Mouse (Mus musculus): ENCODE measurements around the gene Coa3. TPM values are rescaled to one million over a fixed set of nuclear protein-coding genes. Genes with fewer than 3 reads are reported as not detected.

The Coa3 gene
- polyA plus RNA-seq, 1 experiment from 2014 or later: 260 TPM

DNA sequence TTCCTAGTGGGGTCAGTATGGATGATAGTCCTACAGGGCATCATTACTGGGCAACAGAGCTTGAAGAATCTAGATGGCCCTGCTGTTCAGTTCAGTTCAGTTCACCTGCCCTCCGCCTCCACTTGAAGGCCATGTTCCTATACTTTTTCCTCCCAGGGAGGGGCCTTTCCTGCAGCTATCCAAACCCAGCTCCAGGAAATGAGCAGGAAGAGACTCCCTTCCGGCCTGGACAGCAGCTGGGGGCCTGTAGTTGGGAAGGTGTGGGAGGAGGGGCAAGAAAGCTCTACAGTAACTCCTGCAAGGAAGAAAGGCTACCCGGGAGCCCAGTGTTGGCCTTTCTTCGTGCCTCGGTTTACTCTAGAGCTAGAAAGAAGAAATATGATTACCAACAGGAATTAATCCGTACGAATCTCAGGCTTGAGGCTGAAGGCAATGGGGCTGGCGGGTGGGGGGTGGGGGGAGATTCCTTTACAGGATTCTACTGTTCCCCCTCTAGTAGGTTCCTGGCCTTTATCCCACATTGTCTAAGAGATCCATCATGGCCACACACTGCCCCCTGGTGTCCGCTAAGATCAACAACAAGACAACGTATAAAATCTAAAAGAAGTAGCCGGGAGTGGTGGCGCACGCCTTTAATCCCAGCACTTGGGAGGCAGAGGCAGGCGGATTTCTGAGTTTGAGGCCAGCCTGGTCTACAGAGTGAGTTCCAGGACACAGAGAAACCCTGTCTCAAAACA is 30.5 kb downstream of the Coa3 start:
- no peaks in the 10 kb centered on the region for H3K9me3 ChIP-seq (replicated peaks; ENCODE audit: control insufficient read depth, low read length)
- no peaks in the 10 kb centered on the region for H3K4me1 ChIP-seq (ENCODE audit: control insufficient read depth, insufficient read depth, low read length)
- H3K4me2 ChIP-seq (ENCODE audit: low read length): no peak overlapping the region
- DNase-seq (ENCODE audit: low spot score) (peak; percentile 70), ATAC-seq (no peak)
- no peak overlapping the region for H3K9ac ChIP-seq (ENCODE audit: low read length)
- H3K27ac ChIP-seq (ENCODE audit: low read depth, low read length): no peak overlapping the region
- H3K27me3 ChIP-seq (replicated peaks; ENCODE audit: control insufficient read depth, insufficient read depth, low read length): peaks cover 36% of the 10 kb centered on the region
- no peak overlapping the region for H3K4me3 ChIP-seq (ENCODE audit: low read depth, low read length)
- 40% methylated on average over 14 of the region's 14 CpGs for WGBS
- H3K36me3 ChIP-seq (ENCODE audit: control insufficient read depth, insufficient read depth, low read length): no peaks in the 10 kb centered on the region

DNA sequence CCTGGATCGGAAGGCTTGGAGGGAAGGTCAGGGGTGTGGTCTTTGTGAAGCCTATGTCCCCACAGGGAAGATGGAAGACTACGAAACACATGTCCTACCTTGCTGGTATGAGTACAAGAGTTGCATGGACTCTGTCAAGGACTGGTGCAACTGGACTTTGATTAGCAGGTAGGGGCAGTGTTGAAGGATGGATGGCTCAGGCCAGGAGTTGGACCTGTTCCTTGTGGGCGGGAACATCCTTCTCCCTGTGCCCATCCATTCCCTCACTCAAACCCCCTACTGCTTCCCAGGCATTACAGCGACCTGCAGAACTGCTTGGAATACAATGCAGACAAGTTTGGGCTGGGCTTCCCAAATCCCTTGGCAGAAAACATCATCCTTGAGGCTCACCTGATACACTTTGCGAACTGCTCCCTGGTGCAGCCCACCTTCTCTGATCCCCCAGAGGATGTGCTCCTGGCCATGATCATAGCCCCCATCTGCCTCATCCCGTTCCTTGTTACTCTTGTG is 31.3 kb downstream of the Coa3 start:
- Histone ChIP-seq H3K36me3 (ENCODE audit: control insufficient read depth, insufficient read depth, low read length) (no peaks in the 10 kb centered on the region), H3K4me2 (ENCODE audit: low read length) (no peak overlapping the region), H3K9me3 (replicated peaks; ENCODE audit: control insufficient read depth, low read length) (no peaks in the 10 kb centered on the region), H3K27me3 (replicated peaks; ENCODE audit: control insufficient read depth, insufficient read depth, low read length) (peaks cover 36% of the 10 kb centered on the region), H3K4me3 (ENCODE audit: low read depth, low read length) (no peak overlapping the region), H3K4me1 (ENCODE audit: control insufficient read depth, insufficient read depth, low read length) (no peaks in the 10 kb centered on the region), H3K9ac (ENCODE audit: low read length) (no peak overlapping the region), H3K27ac (ENCODE audit: low read depth, low read length) (no peak overlapping the region)
- 80% methylated on average over 6 of the region's 6 CpGs for WGBS
- DNase-seq (ENCODE audit: low spot score) (no peak), ATAC-seq (no peak)

DNA sequence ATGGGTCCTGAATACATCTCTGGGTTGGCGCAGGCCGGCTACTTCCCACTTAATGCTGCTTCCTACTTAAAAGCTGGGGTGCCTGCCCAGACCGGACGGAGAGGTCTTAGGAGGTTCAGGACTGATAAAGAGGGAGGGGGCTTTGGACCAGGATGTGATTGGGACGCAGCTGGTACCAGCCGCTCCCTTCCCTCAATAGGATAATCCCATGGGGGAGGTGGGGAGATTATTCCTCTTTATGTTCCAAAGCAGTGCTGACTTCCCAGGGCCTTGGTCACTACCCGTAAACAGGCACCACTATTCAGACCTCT is 32.3 kb downstream of the Coa3 start:
- Histone ChIP-seq H3K27ac (ENCODE audit: low read depth, low read length) (peak overlapping the region; percentile 33; the same call in 1 of the 2 replicates), H3K27me3 (replicated peaks; ENCODE audit: control insufficient read depth, insufficient read depth, low read length) (peaks cover 36% of the 10 kb centered on the region)

DNA sequence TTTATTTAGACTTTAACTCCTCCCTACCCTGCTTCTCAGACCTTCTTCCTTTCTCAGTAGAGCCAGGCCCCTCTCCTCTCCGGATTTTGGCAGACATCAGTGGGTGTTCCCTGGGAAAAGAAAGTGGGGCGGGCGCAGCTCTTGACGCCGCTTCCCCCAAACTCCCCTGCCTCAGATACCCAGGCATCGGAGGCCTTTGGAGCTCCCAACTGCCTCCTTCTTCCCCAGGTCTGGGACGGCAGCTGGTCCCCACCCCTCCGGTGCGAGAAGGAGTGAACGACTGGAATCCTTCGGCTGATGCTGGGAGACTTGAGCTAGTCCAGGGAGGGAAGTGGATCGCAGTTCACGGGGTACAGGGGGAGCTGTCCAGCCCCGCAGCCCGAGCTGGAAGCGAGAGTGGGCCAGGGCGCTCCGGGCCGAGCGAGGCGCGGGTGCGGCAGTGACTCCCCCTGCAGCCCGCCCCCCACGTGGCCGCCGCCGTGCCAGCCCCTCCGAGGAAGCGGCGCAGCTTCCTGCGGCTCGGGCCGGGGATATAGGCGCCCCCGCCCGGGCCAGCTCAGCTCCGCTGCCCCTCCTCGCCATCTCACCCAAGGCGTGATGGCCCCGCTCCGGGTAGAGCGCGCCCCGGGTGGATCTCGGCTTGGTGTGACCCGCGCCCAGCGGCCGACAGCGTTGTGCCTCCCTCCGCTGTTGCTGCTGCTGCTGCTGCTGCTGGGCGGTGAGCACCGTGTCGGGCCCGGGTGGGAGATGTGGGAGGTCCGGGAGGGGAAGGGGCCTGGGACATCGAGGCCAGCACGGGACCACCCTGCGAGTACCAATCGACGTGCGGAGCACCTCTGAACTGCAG is 32.8 kb downstream of the Coa3 start, which contains the start of gene Ramp2:
Ramp2 (plus strand) TSS at position 174 of the 847 bp plus-strand sequence.
- Histone ChIP-seq H3K9ac (ENCODE audit: low read length) (peak within 1 kb of the TSS; percentile 68), H3K27ac (ENCODE audit: low read depth, low read length) (peak within 1 kb of the TSS; percentile 33; the same call in 1 of the 2 replicates)
- under 1% methylated on average over 61 of the region's 63 CpGs for WGBS

More for the DNA sequence above, 32.3 kb downstream of the Coa3 start:
- peak overlapping the region; percentile 68 for H3K9ac ChIP-seq (ENCODE audit: low read length)
- no peaks in the 10 kb centered on the region for H3K4me1 ChIP-seq (ENCODE audit: control insufficient read depth, insufficient read depth, low read length)
- ATAC-seq (no peak), DNase-seq (ENCODE audit: low spot score) (no peak)
- peak overlapping the region; percentile 90 for H3K4me2 ChIP-seq (ENCODE audit: low read length)
- 5% methylated on average over 7 of the region's 7 CpGs for WGBS
- H3K36me3 ChIP-seq (ENCODE audit: control insufficient read depth, insufficient read depth, low read length): no peaks in the 10 kb centered on the region
- no peaks in the 10 kb centered on the region for H3K9me3 ChIP-seq (replicated peaks; ENCODE audit: control insufficient read depth, low read length)
- H3K4me3 ChIP-seq (ENCODE audit: low read depth, low read length): peak overlapping the region; percentile 51

DNA sequence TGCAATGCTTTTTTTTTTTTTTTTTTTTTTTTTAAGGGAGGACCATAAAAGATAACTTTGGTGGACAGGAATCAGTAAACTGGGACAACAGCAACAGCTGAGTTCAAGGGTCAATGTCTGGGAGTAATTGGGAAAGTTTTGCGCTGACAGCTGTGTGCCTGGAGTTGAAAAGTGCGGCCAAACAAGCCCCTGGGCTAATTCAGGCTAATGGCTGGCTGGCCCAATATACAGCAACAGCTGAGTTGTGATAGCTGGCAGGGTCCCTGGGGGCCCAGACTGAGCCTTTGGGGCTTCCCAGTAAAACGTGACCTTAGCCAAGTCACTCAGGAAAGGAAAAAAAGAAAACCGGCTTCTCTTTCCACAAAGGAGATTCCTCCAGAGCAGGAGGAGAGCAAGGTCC is 33.8 kb downstream of the Coa3 start:
- no peak for ATAC-seq

More for the DNA sequence above, 32.8 kb downstream of the Coa3 start, which contains the start of gene Ramp2:
- Histone ChIP-seq H3K36me3 (ENCODE audit: control insufficient read depth, insufficient read depth, low read length) (no peaks in the 10 kb centered on the region), H3K4me2 (ENCODE audit: low read length) (peak within 1 kb of the TSS; percentile 90), H3K27me3 (replicated peaks; ENCODE audit: control insufficient read depth, insufficient read depth, low read length) (peaks cover 36% of the 10 kb centered on the region), H3K9me3 (replicated peaks; ENCODE audit: control insufficient read depth, low read length) (no peaks in the 10 kb centered on the region), H3K4me3 (ENCODE audit: low read depth, low read length) (peak within 1 kb of the TSS; percentile 51), H3K4me1 (ENCODE audit: control insufficient read depth, insufficient read depth, low read length) (no peaks in the 10 kb centered on the region)
- DNase-seq (ENCODE audit: low spot score): no peak
- peak; percentile 73 for ATAC-seq

DNA sequence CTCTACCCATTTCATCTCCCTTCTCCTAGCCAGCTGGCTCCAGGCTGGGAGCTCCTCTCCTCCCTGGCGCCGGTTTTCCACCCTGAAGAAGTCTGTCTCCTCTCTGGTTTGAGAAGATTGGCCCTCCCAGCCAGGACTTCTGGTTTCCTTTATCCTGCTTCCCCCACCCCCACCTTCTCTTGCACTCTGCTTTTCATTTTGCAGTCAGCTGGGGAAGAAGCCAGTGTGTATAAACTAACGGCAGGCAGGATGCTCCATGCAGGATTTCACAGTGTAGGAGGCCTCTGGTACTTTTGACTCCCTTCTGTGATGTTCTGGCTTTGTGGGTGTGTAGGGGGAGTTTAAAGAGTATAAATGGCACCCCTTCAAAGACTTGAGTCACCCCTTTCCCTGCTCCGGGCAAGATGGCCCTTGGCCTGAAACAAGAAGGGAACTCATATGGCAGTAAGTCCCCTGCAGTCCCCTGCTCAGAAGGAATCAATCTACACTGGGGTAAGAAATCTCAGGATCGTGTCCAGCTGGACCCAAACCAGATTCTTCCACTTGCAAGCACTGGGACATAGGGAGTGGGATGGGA is 40.8 kb downstream of the Coa3 start:
- Histone ChIP-seq H3K36me3 (ENCODE audit: control insufficient read depth, insufficient read depth, low read length) (no peaks in the 10 kb centered on the region), H3K9me3 (replicated peaks; ENCODE audit: control insufficient read depth, low read length) (no peaks in the 10 kb centered on the region), H3K27ac (ENCODE audit: low read depth, low read length) (no peak overlapping the region), H3K9ac (ENCODE audit: low read length) (no peak overlapping the region; the same call in 1 of the 2 replicates), H3K4me3 (ENCODE audit: low read depth, low read length) (no peak overlapping the region), H3K4me2 (ENCODE audit: low read length) (no peak overlapping the region), H3K27me3 (replicated peaks; ENCODE audit: control insufficient read depth, insufficient read depth, low read length) (no peaks in the 10 kb centered on the region), H3K4me1 (ENCODE audit: control insufficient read depth, insufficient read depth, low read length) (no peaks in the 10 kb centered on the region)
- ATAC-seq: no peak
- no peak for DNase-seq (ENCODE audit: low spot score)
- WGBS: 58% methylated on average over 5 of the region's 5 CpGs

More for the DNA sequence above, 33.8 kb downstream of the Coa3 start:
- Histone ChIP-seq H3K4me2 (ENCODE audit: low read length) (no peak overlapping the region), H3K4me1 (ENCODE audit: control insufficient read depth, insufficient read depth, low read length) (no peaks in the 10 kb centered on the region), H3K27ac (ENCODE audit: low read depth, low read length) (no peak overlapping the region), H3K9me3 (replicated peaks; ENCODE audit: control insufficient read depth, low read length) (no peaks in the 10 kb centered on the region), H3K27me3 (replicated peaks; ENCODE audit: control insufficient read depth, insufficient read depth, low read length) (peaks cover 36% of the 10 kb centered on the region), H3K4me3 (ENCODE audit: low read depth, low read length) (no peak overlapping the region), H3K9ac (ENCODE audit: low read length) (no peak overlapping the region), H3K36me3 (ENCODE audit: control insufficient read depth, insufficient read depth, low read length) (no peaks in the 10 kb centered on the region)
- DNase-seq (ENCODE audit: low spot score): no peak
- WGBS: 58% methylated on average over 4 of the region's 4 CpGs

DNA sequence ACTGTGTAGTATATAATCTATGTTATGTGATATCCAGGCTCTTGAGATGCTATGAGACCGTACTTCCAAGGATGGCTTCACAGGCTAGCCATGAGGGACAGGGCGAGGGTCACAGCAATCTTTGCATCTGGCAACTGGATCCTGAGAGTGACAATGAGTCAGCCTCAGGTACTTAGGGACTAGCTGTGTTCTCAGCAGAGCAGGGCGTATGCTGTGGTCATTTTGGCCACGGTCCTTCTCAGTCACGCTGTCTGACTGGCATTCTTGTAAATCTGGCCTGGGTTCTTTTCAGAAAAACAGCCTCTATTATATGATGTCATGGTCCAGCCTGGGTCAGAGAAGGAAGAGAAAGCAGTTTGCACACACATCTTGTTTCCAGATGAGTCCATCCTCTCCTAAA is 42.1 kb downstream of the Coa3 start:
- Histone ChIP-seq H3K36me3 (ENCODE audit: control insufficient read depth, insufficient read depth, low read length) (no peaks in the 10 kb centered on the region), H3K27me3 (replicated peaks; ENCODE audit: control insufficient read depth, insufficient read depth, low read length) (no peaks in the 10 kb centered on the region), H3K4me3 (ENCODE audit: low read depth, low read length) (no peak overlapping the region), H3K4me2 (ENCODE audit: low read length) (no peak overlapping the region), H3K27ac (ENCODE audit: low read depth, low read length) (no peak overlapping the region), H3K4me1 (ENCODE audit: control insufficient read depth, insufficient read depth, low read length) (no peaks in the 10 kb centered on the region), H3K9ac (ENCODE audit: low read length) (no peak overlapping the region), H3K9me3 (replicated peaks; ENCODE audit: control insufficient read depth, low read length) (no peaks in the 10 kb centered on the region)
- WGBS: 96% methylated on average over 5 of the region's 5 CpGs
- DNase-seq (ENCODE audit: low spot score) (no peak), ATAC-seq (no peak)

DNA sequence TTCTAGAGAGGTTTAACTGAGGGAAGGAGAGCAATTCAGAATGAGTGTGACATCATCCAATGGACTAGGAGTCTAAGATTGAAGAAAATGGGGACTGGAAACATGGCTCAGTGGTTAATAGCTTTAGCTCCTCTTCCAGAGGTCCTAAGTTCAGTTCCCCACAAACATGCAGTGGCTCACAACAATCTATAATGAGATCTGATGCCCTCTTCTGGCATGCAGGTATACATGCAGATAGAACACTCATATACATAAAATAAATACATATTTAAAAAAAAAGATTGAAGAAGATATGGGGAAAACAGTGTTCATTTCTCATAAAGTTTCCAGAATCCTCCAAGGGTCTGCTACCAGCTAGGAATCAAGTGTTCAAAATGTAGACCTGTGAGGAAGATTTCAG is 43.5 kb downstream of the Coa3 start:
- ATAC-seq (no peak), DNase-seq (ENCODE audit: low spot score) (no peak)
- Histone ChIP-seq H3K9me3 (replicated peaks; ENCODE audit: control insufficient read depth, low read length) (no peaks in the 10 kb centered on the region), H3K4me3 (ENCODE audit: low read depth, low read length) (no peak overlapping the region), H3K9ac (ENCODE audit: low read length) (no peak overlapping the region), H3K27me3 (replicated peaks; ENCODE audit: control insufficient read depth, insufficient read depth, low read length) (no peaks in the 10 kb centered on the region; the same call in 1 of the 2 replicates), H3K36me3 (ENCODE audit: control insufficient read depth, insufficient read depth, low read length) (no peaks in the 10 kb centered on the region), H3K4me2 (ENCODE audit: low read length) (no peak overlapping the region), H3K4me1 (ENCODE audit: control insufficient read depth, insufficient read depth, low read length) (peaks cover 5% of the 10 kb centered on the region), H3K27ac (ENCODE audit: low read depth, low read length) (no peak overlapping the region)
